Mouse (Mus musculus): ENCODE data around the gene Capns1.

GRCm38 (mm10) chr7:30231669-30232454 is 33.3 kb upstream of the Capns1 start, which contains the start of the genes Polr2i and Tbcb:
- TF ChIP-seq POLR2A (IDR thresholded peaks at IDR 0.05; ENCODE audit: low read depth, low read length) (peak; percentile 78), CTCF (conservative IDR thresholded peaks at IDR 0.05; ENCODE audit: insufficient read depth, insufficient read length, low read depth, low read length) (no peak)

Data from kidney, adult 2 months (tissue).